Mouse (Mus musculus) forebrain, embryonic 14.5 days (tissue): ENCODE results near the gene Dlg2. TPM values are rescaled to one million over a fixed set of nuclear protein-coding genes. Genes with fewer than 3 reads are reported as not detected.

Experiments used
- ATAC-seq: fragments of 200-750 bp; cut with Nextera tagmentation; 2 replicates; pipeline ENCODE4 v1.8.0; 2017; ENCODE audit warnings: mild to moderate bottlenecking, moderate library complexity
- DNase-seq: peaks from one replicate; pipeline ENCODE4 v3.0.0-alpha.2; 2015; ENCODE audit warnings: low spot score
- H3K27ac ChIP-seq: fragments of 300-500 bp; sonication (generic); 2 replicates; pipeline ENCODE4 v1.5.1; 2014; ENCODE audit warnings: low read depth, mild to moderate bottlenecking, control low read depth, low read length, moderate library complexity
- H3K27me3 ChIP-seq: fragments of 300-500 bp; sonication (generic); replicated peaks from 2 replicates; pipeline ENCODE4 v1.6.1; 2014; ENCODE audit warnings: low read length, control low read depth, mixed read lengths; ENCODE audit not compliant: control insufficient read depth, insufficient read depth
- H3K36me3 ChIP-seq: fragments of 300-500 bp; sonication (generic); 2 replicates; pipeline ENCODE4 v1.6.1; 2014; ENCODE audit warnings: low read length, control low read depth; ENCODE audit not compliant: control insufficient read depth, insufficient read depth
- H3K4me1 ChIP-seq: fragments of 300-500 bp; sonication (generic); 2 replicates; pipeline ENCODE4 v1.6.1; 2014; ENCODE audit warnings: antibody characterized with exemption, low read length, control low read depth; ENCODE audit not compliant: control insufficient read depth, insufficient read depth
- H3K4me2 ChIP-seq: fragments of 300-500 bp; sonication (generic); 2 replicates; pipeline ENCODE4 v1.6.1; 2014; ENCODE audit warnings: mild to moderate bottlenecking, control low read depth, low read length
- H3K4me3 ChIP-seq: fragments of 300-500 bp; sonication (generic); 2 replicates; pipeline ENCODE4 v1.5.1; 2014; ENCODE audit warnings: low read depth, low read length, control low read depth
- H3K9ac ChIP-seq: fragments of 300-500 bp; sonication (generic); 2 replicates; pipeline ENCODE4 v1.6.1; 2014; ENCODE audit warnings: mild to moderate bottlenecking, low read length, control low read depth, moderate library complexity
- H3K9me3 ChIP-seq: fragments of 300-500 bp; sonication (generic); replicated peaks from 2 replicates; pipeline ENCODE4 v1.6.1; 2016; ENCODE audit warnings: low read length, control low read depth, mixed read lengths; ENCODE audit not compliant: control insufficient read depth
- WGBS: fragments of 180-500 bp; shearing (Covaris S2); extraction: QIAGEN DNeasy Blood & Tissue Kit; methylation state at CpG from one replicate; pipeline ENCODE4 v1.1.7; 2014; 5-methylcytosine and 5-hydroxymethylcytosine counted together
- polyA plus RNA-seq: library from polyadenylated mRNA; unstranded; fragments of >200 nt; fragmentation: Nextera tagmentation; extraction: Ambion mirVana; gene quantifications from 2 replicates; pipeline ENCODE4 v1.2.1, GENCODE M21; 2014

Gene Dlg2
- polyA plus RNA-seq, 1 experiment from 2014 or later: 17.9 TPM

DNA sequence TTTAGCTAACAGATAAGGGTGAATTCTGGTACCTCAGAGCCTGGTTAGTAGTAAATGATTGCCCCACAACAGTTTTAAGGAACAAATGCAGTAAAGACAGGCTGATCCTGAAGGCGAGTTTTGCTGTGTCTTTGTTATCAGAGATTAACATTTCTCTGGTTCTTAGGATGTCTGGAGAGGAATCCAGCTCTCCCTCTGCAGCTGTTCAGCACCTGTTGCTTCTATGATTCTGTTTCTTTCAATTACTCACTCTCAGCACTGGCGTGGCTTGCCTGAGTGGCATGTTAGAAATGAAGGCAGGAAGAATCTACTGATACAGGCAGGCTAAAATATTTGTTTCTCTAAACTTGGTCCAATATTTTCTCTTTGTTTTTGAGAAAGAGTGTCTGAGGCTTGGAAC, 133.3 kb downstream of the Dlg2 start:
- no peaks in the 10 kb centered on the region for H3K9me3 ChIP-seq
- H3K27ac ChIP-seq: no peak overlapping the region
- no peaks in the 10 kb centered on the region for H3K4me1 ChIP-seq
- DNase-seq: no peak
- H3K4me2 ChIP-seq: no peak overlapping the region
- no peak overlapping the region for H3K4me3 ChIP-seq
- no peaks in the 10 kb centered on the region for H3K36me3 ChIP-seq
- WGBS: 63% methylated on average over 2 of the region's 2 CpGs
- no peaks in the 10 kb centered on the region for H3K27me3 ChIP-seq
- no peak for ATAC-seq
- H3K9ac ChIP-seq: no peak overlapping the region

DNA sequence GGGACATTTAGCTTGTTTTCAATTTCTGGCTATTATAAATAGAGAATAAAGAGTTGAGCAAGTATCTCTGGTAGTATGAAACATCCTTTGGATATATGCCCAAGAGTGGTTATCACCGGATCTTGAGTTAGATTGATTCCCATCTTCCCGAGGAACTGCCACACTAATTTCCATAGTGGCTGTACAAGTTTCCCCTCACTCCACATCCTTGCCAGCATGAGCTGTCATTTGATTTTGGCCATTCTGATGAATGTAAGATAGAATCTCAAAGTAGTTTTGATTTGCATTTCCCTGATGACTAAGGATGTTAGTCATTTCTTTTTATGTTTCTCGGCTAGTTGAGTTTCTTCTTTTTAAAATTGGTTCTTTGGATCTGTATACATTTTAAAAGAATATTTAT, 154.1 kb downstream of the Dlg2 start:
- Histone ChIP-seq H3K4me2 (no peak overlapping the region), H3K9ac (no peak overlapping the region), H3K9me3 (no peaks in the 10 kb centered on the region), H3K36me3 (no peaks in the 10 kb centered on the region), H3K4me1 (no peaks in the 10 kb centered on the region), H3K4me3 (no peak overlapping the region), H3K27ac (no peak overlapping the region), H3K27me3 (no peaks in the 10 kb centered on the region)
- DNase-seq: no peak
- 96% methylated on average over 3 of the region's 3 CpGs for WGBS
- no peak for ATAC-seq

- Histone ChIP-seq H3K9me3 (no peaks in the 10 kb centered on the region), H3K27ac (no peak overlapping the region), H3K9ac (no peak overlapping the region), H3K27me3 (no peaks in the 10 kb centered on the region), H3K4me3 (no peak overlapping the region), H3K4me2 (no peak overlapping the region), H3K4me1 (no peaks in the 10 kb centered on the region), H3K36me3 (no peaks in the 10 kb centered on the region)
- WGBS: 87% methylated on average over 1 of the region's 1 CpGs
- ATAC-seq: no peak
- no peak for DNase-seq
These were observed 173.0 kb downstream of the Dlg2 start for GRCm38 (mm10) chr7:90649512-90649911.

DNA sequence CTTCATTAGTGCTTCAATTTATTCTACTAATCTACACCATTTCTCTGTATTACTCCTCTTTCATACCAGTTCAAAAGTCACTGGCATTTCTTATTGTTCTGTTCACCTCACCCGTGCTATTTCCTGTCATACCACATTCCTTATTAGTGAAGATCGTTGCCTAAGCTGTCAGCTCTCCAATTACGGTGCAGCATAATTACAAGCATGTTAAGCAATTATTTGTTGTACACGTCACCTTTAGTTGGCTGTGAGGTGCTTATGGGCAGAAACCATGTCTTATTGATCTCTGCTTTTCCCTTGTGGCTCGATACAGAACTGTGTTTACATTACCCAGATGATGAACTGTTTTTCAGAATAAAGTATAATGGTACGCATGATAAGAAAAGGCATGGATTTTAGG, 174.7 kb downstream of the Dlg2 start:
- no peak for ATAC-seq
- 21% methylated on average over 6 of the region's 6 CpGs for WGBS

GRCm38 (mm10) chr7:90651611-90652010, 175.1 kb downstream of the Dlg2 start:
- H3K36me3 ChIP-seq: no peaks in the 10 kb centered on the region
- H3K27ac ChIP-seq: no peak overlapping the region
- no peaks in the 10 kb centered on the region for H3K9me3 ChIP-seq

More for the DNA sequence above, 174.7 kb downstream of the Dlg2 start:
- Histone ChIP-seq H3K27ac (no peak overlapping the region), H3K4me1 (no peaks in the 10 kb centered on the region), H3K4me3 (no peak overlapping the region), H3K9me3 (no peaks in the 10 kb centered on the region), H3K9ac (no peak overlapping the region), H3K36me3 (no peaks in the 10 kb centered on the region), H3K4me2 (no peak overlapping the region), H3K27me3 (no peaks in the 10 kb centered on the region)
- peak; percentile 38 for DNase-seq

GRCm38 (mm10) chr7:90658593-90658992, 182.1 kb downstream of the Dlg2 start:
- H3K27me3 ChIP-seq: no peaks in the 10 kb centered on the region
- H3K4me2 ChIP-seq: no peak overlapping the region
- no peak overlapping the region for H3K27ac ChIP-seq
- no peak for ATAC-seq
- no peaks in the 10 kb centered on the region for H3K9me3 ChIP-seq
- no peaks in the 10 kb centered on the region for H3K36me3 ChIP-seq
- H3K9ac ChIP-seq: no peak overlapping the region
- H3K4me1 ChIP-seq: no peaks in the 10 kb centered on the region
- WGBS: 58% methylated on average over 3 of the region's 3 CpGs
- no peak for DNase-seq
- H3K4me3 ChIP-seq: no peak overlapping the region

More at GRCm38 (mm10) chr7:90651611-90652010, 175.1 kb downstream of the Dlg2 start:
- Histone ChIP-seq H3K4me1 (no peaks in the 10 kb centered on the region), H3K27me3 (no peaks in the 10 kb centered on the region), H3K4me2 (no peak overlapping the region), H3K4me3 (no peak overlapping the region), H3K9ac (no peak overlapping the region)
- DNase-seq: peak; percentile 18
- WGBS: 40% methylated on average over 2 of the region's 2 CpGs
- 0 out of 2 replicates have a peak, but pooled peaks have one; percentile 37 for ATAC-seq

DNA sequence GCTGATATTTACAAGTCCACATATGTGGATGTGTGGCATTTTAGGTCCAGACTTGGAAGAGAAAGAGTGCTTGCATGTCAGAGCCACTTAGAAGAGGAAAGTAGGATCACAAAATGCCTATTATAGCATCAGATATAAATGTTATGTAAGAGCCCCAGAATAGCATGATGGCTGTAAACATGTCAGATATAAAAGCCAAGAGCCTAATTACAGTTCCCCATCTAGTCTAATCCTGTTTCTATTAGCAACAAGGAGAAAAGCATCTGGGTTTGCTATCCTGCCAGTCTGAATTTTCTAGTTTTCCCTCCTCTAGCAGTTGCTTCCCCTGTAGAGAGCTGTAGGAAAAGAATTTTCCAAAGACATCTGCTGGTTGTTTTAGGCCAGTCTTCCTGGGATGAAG, 217.6 kb downstream of the Dlg2 start:
- no peak overlapping the region for H3K4me3 ChIP-seq
- H3K9me3 ChIP-seq: no peaks in the 10 kb centered on the region
- H3K36me3 ChIP-seq: no peaks in the 10 kb centered on the region
- no peak overlapping the region for H3K27ac ChIP-seq
- no peaks in the 10 kb centered on the region for H3K27me3 ChIP-seq
- no peak overlapping the region for H3K4me2 ChIP-seq
- H3K4me1 ChIP-seq: no peaks in the 10 kb centered on the region; the same call in 1 of the 2 replicates
- ATAC-seq: no peak
- no peak overlapping the region for H3K9ac ChIP-seq
- peak; percentile 55 for DNase-seq

DNA sequence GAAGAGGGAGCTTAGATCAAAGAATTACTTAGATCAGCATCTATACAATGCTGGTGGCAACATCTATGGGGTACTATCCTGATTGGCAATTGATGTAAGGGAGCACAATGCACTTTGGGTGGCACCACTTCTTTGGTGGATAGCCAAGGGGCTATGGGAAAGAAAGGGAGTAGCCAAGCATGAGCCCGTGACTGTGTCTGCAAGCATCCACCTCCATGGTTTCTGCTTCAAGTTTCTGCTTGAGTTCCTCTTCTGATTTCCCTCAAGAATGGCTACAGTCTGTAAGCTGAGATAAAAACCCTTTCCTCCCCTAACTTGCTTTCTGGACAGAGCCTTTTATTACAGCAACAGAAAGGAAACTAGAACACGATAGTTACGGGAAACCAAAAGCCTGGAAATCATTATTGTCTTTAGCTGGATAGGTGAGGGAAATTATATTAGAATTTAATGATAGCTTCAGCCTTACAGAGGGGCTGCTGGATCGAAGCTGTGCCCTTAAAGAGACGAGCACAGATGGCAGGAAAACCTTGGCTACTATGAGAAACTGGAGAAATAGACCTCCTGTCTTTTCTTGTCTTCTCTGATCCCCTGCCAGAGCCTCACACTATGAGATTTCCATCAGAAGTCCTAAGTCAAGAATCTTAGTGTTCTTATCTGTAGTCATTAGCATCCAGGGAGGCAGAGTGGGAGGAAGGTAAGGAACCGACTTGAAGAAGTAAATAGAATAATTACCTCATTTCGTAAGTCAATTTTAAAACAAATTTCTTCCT, 219.9 kb downstream of the Dlg2 start:
- Histone ChIP-seq H3K9ac (no peak overlapping the region), H3K36me3 (no peaks in the 10 kb centered on the region), H3K9me3 (no peaks in the 10 kb centered on the region), H3K27ac (no peak overlapping the region), H3K4me1 (no peaks in the 10 kb centered on the region; the same call in 1 of the 2 replicates), H3K4me3 (no peak overlapping the region), H3K4me2 (no peak overlapping the region), H3K27me3 (no peaks in the 10 kb centered on the region)
- no peak for ATAC-seq
- DNase-seq: peak; percentile 20
- 33% methylated on average over 7 of the region's 7 CpGs for WGBS

GRCm38 (mm10) chr7:90703163-90703852, 226.8 kb downstream of the Dlg2 start:
- H3K36me3 ChIP-seq: no peaks in the 10 kb centered on the region
- no peak overlapping the region for H3K9ac ChIP-seq
- H3K9me3 ChIP-seq: no peaks in the 10 kb centered on the region
- no peaks in the 10 kb centered on the region for H3K27me3 ChIP-seq
- no peak overlapping the region for H3K27ac ChIP-seq
- WGBS: 57% methylated on average over 7 of the region's 7 CpGs
- DNase-seq (no peak), ATAC-seq (no peak)
- H3K4me2 ChIP-seq: no peak overlapping the region
- H3K4me3 ChIP-seq: no peak overlapping the region
- H3K4me1 ChIP-seq: no peaks in the 10 kb centered on the region
